Mouse (Mus musculus) yolk sac, embryonic 10.5 days (tissue): Measurements from ENCODE around the gene 1700025G04Rik.
A peak's percentile ranks its signal among the peaks of the same experiment; 100 is the strongest.

Experiments used
- DNase-seq: peaks from one replicate; pipeline ENCODE4 v3.0.0-alpha.2; 2017; ENCODE audit warnings: low spot score

Gene 1700025G04Rik

GRCm38 (mm10) chr1:152032144-152032543, 57.8 kb downstream of the 1700025G04Rik start:
- DNase-seq, result no peak

- DNase-seq, result no peak
Measured at GRCm38 (mm10) chr1:152030546-152030945, 59.4 kb downstream of the 1700025G04Rik start.

GRCm38 (mm10) chr1:152028718-152029117, 61.2 kb downstream of the 1700025G04Rik start:
- no peak for DNase-seq

GRCm38 (mm10) chr1:152026762-152027161, 63.2 kb downstream of the 1700025G04Rik start:
- DNase-seq, result no peak

- DNase-seq, result no peak
Measured at GRCm38 (mm10) chr1:152025308-152025707, 64.6 kb downstream of the 1700025G04Rik start.

GRCm38 (mm10) chr1:152024019-152024787, 65.7 kb downstream of the 1700025G04Rik start:
- DNase-seq, result peak; percentile 52

GRCm38 (mm10) chr1:152020812-152021211, 69.1 kb downstream of the 1700025G04Rik start:
- no peak for DNase-seq

GRCm38 (mm10) chr1:152020070-152020469, 69.9 kb downstream of the 1700025G04Rik start:
- no peak for DNase-seq

- DNase-seq, result peak; percentile 55
Measured at GRCm38 (mm10) chr1:152019196-152019595, 70.7 kb downstream of the 1700025G04Rik start.

GRCm38 (mm10) chr1:152018322-152018721, 71.6 kb downstream of the 1700025G04Rik start:
- no peak for DNase-seq

GRCm38 (mm10) chr1:152016663-152017062, 73.3 kb downstream of the 1700025G04Rik start:
- DNase-seq, result no peak

GRCm38 (mm10) chr1:152015555-152016125, 74.3 kb downstream of the 1700025G04Rik start:
- no peak for DNase-seq

GRCm38 (mm10) chr1:152011741-152012140, 78.2 kb downstream of the 1700025G04Rik start:
- DNase-seq, result no peak

- no peak for DNase-seq
Measured at GRCm38 (mm10) chr1:152010251-152010980, 79.5 kb downstream of the 1700025G04Rik start.

- no peak for DNase-seq
Measured at GRCm38 (mm10) chr1:152008473-152008991, 81.4 kb downstream of the 1700025G04Rik start.

- no peak for DNase-seq
Measured at GRCm38 (mm10) chr1:152006529-152006928, 83.4 kb downstream of the 1700025G04Rik start.

- no peak for DNase-seq
Measured at GRCm38 (mm10) chr1:152004509-152004908, 85.4 kb downstream of the 1700025G04Rik start.

GRCm38 (mm10) chr1:152000461-152000860, 89.5 kb downstream of the 1700025G04Rik start:
- no peak for DNase-seq

GRCm38 (mm10) chr1:151999424-151999842, 90.5 kb downstream of the 1700025G04Rik start:
- no peak for DNase-seq

GRCm38 (mm10) chr1:151998721-151999206, 91.2 kb downstream of the 1700025G04Rik start:
- no peak for DNase-seq

GRCm38 (mm10) chr1:151997591-151997990, 92.3 kb downstream of the 1700025G04Rik start:
- DNase-seq, result no peak

- no peak for DNase-seq
Measured at GRCm38 (mm10) chr1:151995948-151996697, 93.8 kb downstream of the 1700025G04Rik start.
